Mouse (Mus musculus) thymus, adult 2 months (tissue): ENCODE results near the gene Iffo2.

Source experiments
- CTCF ChIP-seq: fragments of 200-500 bp; IDR thresholded peaks from 2 replicates; pipeline ENCODE4 v1.5.1; 2012; ENCODE audit warnings: mild to moderate bottlenecking, control low read depth, low read length, moderate library complexity, borderline replicate concordance; ENCODE audit not compliant: control insufficient read depth, poor library complexity, insufficient read depth; ENCODE audit errors: extremely low read depth
- POLR2A ChIP-seq: fragments of 200-500 bp; IDR thresholded peaks from 2 replicates; pipeline ENCODE4 v1.6.1; 2012; ENCODE audit warnings: mild to moderate bottlenecking, low read length, control low read depth, moderate library complexity; ENCODE audit not compliant: control insufficient read depth, poor library complexity, insufficient read depth; ENCODE audit errors: extremely low read depth

DNA sequence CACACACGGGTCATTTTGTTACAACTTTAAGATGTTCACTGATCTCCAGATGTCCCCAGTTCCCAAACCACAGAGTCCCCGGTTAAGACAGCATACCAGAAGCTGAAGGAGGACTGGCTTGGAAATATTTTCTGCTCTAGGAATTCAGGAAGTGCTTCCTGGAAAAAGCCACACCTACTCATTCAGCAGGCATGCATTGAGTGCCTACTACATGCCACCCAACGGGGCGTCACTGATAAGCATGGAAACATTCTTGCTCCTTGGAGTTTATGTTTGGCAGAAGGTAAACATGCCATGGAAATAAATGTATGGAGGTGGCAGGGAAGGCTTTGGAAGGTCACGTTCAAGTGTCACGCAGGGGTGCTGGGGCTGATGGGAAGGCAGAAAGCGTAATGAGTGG lies 19.1 kb downstream of the Iffo2 start:
- no peak for TF ChIP-seq POLR2A
- no peak for TF ChIP-seq CTCF
